Mouse (Mus musculus): ENCODE measurements around the gene Rangrf. TPM values are rescaled to one million over a fixed set of nuclear protein-coding genes. Genes with fewer than 3 reads are reported as not detected.
A peak's percentile ranks its signal among the peaks of the same experiment; 100 is the strongest.

Rangrf gene
- polyA plus RNA-seq, 1 experiment from 2014 or later = 43.5 TPM

GRCm38 (mm10) chr11:68923191-68923590, 51.8 kb downstream of the Rangrf start:
- DNase-seq (ENCODE audit: low spot score) (no peak), ATAC-seq (no peak)
- H3K4me2 ChIP-seq (ENCODE audit: low read length) = no peak overlapping the region
- 59% methylated on average over 3 of the region's 3 CpGs for WGBS
- no peaks in the 10 kb centered on the region for H3K27me3 ChIP-seq (replicated peaks; ENCODE audit: control insufficient read depth, insufficient read depth, low read length)
- no peak overlapping the region for H3K27ac ChIP-seq (ENCODE audit: low read depth, low read length)
- H3K4me1 ChIP-seq (ENCODE audit: control insufficient read depth, insufficient read depth, low read length) = no peaks in the 10 kb centered on the region
- H3K9me3 ChIP-seq (replicated peaks; ENCODE audit: control insufficient read depth, low read length) = no peaks in the 10 kb centered on the region
- no peak overlapping the region for H3K9ac ChIP-seq (ENCODE audit: low read length)
- no peak overlapping the region for H3K4me3 ChIP-seq (ENCODE audit: low read depth, low read length)
- H3K36me3 ChIP-seq (ENCODE audit: control insufficient read depth, insufficient read depth, low read length) = no peaks in the 10 kb centered on the region

Small RNAs within 50 kb of the gene (microRNA-seq; reads per million reads assigned to microRNA genes)
- 4.9 reads per million, percentile 26 among the genes with 10 or more reads in this experiment for gene Mir3062

Other genes with a start within 250 kb of the Rangrf start
- gene Ndel1, start 103.3 kb downstream of the Rangrf start, polyA plus RNA-seq (2014; fragmentation: Nextera tagmentation; extraction: Ambion mirVana) = 70.0 and 80.2 TPM in 2 replicates
- gene Rnf222, start 86.6 kb downstream of the Rangrf start, polyA plus RNA-seq (2014; fragmentation: Nextera tagmentation; extraction: Ambion mirVana) = not detected in 2 replicates
- gene Rpl26, start 73.6 kb downstream of the Rangrf start, polyA plus RNA-seq (2014; fragmentation: Nextera tagmentation; extraction: Ambion mirVana) = 673 and 871 TPM in 2 replicates
- gene Odf4, start 48.1 kb downstream of the Rangrf start, polyA plus RNA-seq (2014; fragmentation: Nextera tagmentation; extraction: Ambion mirVana) = 0.23 TPM in 1 of 2 replicates, not detected in the other
- 5.8 and 6.3 TPM in 2 replicates for gene Arhgef15, start 17.7 kb downstream of the Rangrf start, polyA plus RNA-seq (2014; fragmentation: Nextera tagmentation; extraction: Ambion mirVana)
- 0.75 and 1.2 TPM in 2 replicates for gene Slc25a35, start 7.1 kb downstream of the Rangrf start, polyA plus RNA-seq (2014; fragmentation: Nextera tagmentation; extraction: Ambion mirVana)
- gene Pfas, start 33.3 kb upstream of the Rangrf start, polyA plus RNA-seq (2014; fragmentation: Nextera tagmentation; extraction: Ambion mirVana) = 14.1 and 15.6 TPM in 2 replicates
- 43.4 and 56.1 TPM in 2 replicates for gene Ctc1, start 40.7 kb upstream of the Rangrf start, polyA plus RNA-seq (2014; fragmentation: Nextera tagmentation; extraction: Ambion mirVana)
- gene Aurkb, start 70.5 kb upstream of the Rangrf start, polyA plus RNA-seq (2014; fragmentation: Nextera tagmentation; extraction: Ambion mirVana) = 69.2 and 74.0 TPM in 2 replicates
- gene Borcs6, start 84.5 kb upstream of the Rangrf start, polyA plus RNA-seq (2014; fragmentation: Nextera tagmentation; extraction: Ambion mirVana) = 10.7 and 13.9 TPM in 2 replicates
- 45.2 and 49.6 TPM in 2 replicates for gene Tmem107, start 95.6 kb upstream of the Rangrf start, polyA plus RNA-seq (2014; fragmentation: Nextera tagmentation; extraction: Ambion mirVana)
- 124 and 188 TPM in 2 replicates for gene Vamp2, start 113.3 kb upstream of the Rangrf start, polyA plus RNA-seq (2014; fragmentation: Nextera tagmentation; extraction: Ambion mirVana)
- gene Per1, start 120.0 kb upstream of the Rangrf start, polyA plus RNA-seq (2014; fragmentation: Nextera tagmentation; extraction: Ambion mirVana) = 6.8 and 11.6 TPM in 2 replicates
- 0.23 and 0.24 TPM in 2 replicates for gene Hes7, start 145.2 kb upstream of the Rangrf start, polyA plus RNA-seq (2014; fragmentation: Nextera tagmentation; extraction: Ambion mirVana)
- 0.14 TPM in 2 replicates for gene 9130213A22Rik, start 147.4 kb upstream of the Rangrf start, polyA plus RNA-seq (2014; fragmentation: Nextera tagmentation; extraction: Ambion mirVana)
- 0.94 and 2.1 TPM in 2 replicates for gene Aloxe3, start 150.7 kb upstream of the Rangrf start, polyA plus RNA-seq (2014; fragmentation: Nextera tagmentation; extraction: Ambion mirVana)
- gene Alox12b, start 181.8 kb upstream of the Rangrf start, polyA plus RNA-seq (2014; fragmentation: Nextera tagmentation; extraction: Ambion mirVana) = 0.15 TPM in 1 of 2 replicates, not detected in the other
- 0.08 TPM in 1 of 2 replicates, not detected in the other for gene Alox8, start 222.7 kb upstream of the Rangrf start, polyA plus RNA-seq (2014; fragmentation: Nextera tagmentation; extraction: Ambion mirVana)

Measured in forebrain, embryonic 14.5 days (tissue).